Mouse (Mus musculus): ENCODE data around the gene Gnat2.

DNA sequence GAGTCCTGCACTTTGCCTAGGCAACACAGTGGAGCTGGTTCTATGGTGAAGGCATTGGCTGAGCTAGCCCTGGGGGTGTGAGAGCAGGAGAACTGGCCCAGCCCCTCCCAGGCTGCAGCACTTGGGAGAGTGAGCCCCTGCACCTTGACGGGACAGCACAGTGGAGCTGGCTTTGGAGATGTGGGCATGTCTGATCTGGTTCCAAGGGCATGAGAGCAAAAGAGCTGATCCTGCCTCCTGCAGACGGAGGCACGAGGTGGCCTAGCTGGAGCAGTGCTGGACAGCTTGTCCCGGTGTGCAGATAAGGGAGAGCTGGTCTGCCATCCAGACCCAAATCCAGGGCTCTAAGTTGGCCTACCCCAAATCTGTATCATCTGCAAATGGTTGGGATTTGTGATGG, 27.9 kb upstream of the Gnat2 start:
- TF ChIP-seq CTCF (conservative IDR thresholded peaks at IDR 0.05; ENCODE audit: low read length) (no peak), POU5F1 (IDR thresholded peaks at IDR 0.05; ENCODE audit: borderline replicate concordance, low read length) (no peak)

Measured in E14TG2a.4 (cell line).